Mouse (Mus musculus): ENCODE measurements at regions not wholly inside any gene's neighbourhood (a gene's known extent, or its start where the extent isn't known, plus 50 kb on each side); places are given as distances from the start of the nearest gene placed in this dataset.

- in situ Hi-C loops (cut with MboI; ENCODE audit: low pct_ligation_motif_present, low pct_unique_long_range_greater_than_20kb, low sequenced_read_pairs) = no loop called here
- H3K79me2 ChIP-seq (replicated peaks; ENCODE audit: control insufficient read depth, extremely low read depth, insufficient read depth, poor library complexity, severe bottlenecking) = no peaks in the 10 kb centered on the region
- dilution Hi-C loops (cut with MboI; ENCODE audit: extremely low pct_ligation_motif_present, extremely low pct_unique_long_range_greater_than_20kb, low sequenced_read_pairs) = no loop called here
- H3K4me2 ChIP-seq (ENCODE audit: insufficient read depth, low read depth, poor library complexity, severe bottlenecking) = no peak overlapping the region
- peaks cover 13% of the 10 kb centered on the region for H3K9me3 ChIP-seq (replicated peaks; ENCODE audit: low read length)
- H3K4me3 ChIP-seq (replicated peaks in 1 of 3; ENCODE audit: low read depth in 2 of 3, low read length in 2 of 3, poor library complexity in 1 of 3) = no peak overlapping the region
- DNase-seq (ENCODE audit: extremely low read depth) = no peak
- H3K4me1 ChIP-seq (ENCODE audit: control insufficient read depth in 1 of 2, insufficient read depth in 2 of 2) = peaks cover 0 to 14% of the 10 kb centered on the region in 2 experiments; a peak in 2 of 4 replicates
- TF ChIP-seq IRF4 (IDR thresholded peaks at IDR 0.05; ENCODE audit: low read depth, low read length) (no peak), ZNF384 (IDR thresholded peaks at IDR 0.05; ENCODE audit: low read depth, low read length) (no peak), ZC3H11A (IDR thresholded peaks at IDR 0.05; ENCODE audit: low read depth, low read length) (no peak), MAFK (IDR thresholded peaks at IDR 0.05; ENCODE audit: insufficient replicate concordance, low read length) (no peak), BHLHE40 (IDR thresholded peaks at IDR 0.05; ENCODE audit: low read depth, low read length) (no peak), ETS1 (conservative IDR thresholded peaks at IDR 0.05; ENCODE audit: low read depth, low read length) (no peak), ZMIZ1 (IDR thresholded peaks at IDR 0.05; ENCODE audit: low read depth, low read length) (no peak), ZKSCAN1 (IDR thresholded peaks at IDR 0.05; ENCODE audit: borderline replicate concordance, low read depth, low read length) (no peak), TCF12 (IDR thresholded peaks at IDR 0.05; ENCODE audit: low read depth, low read length) (no peak), MAZ (IDR thresholded peaks at IDR 0.05; ENCODE audit: low read depth, low read length) (no peak)
- no peaks in the 10 kb centered on the region for H3K36me3 ChIP-seq (replicated peaks in 1 of 2; ENCODE audit: control insufficient read depth in 1 of 2, insufficient read depth in 1 of 2, low read length in 1 of 2)
- H3K9ac ChIP-seq (ENCODE audit: insufficient read depth, low read depth) = no peak overlapping the region
- no peak overlapping the region for H3K27ac ChIP-seq (ENCODE audit: insufficient read depth, low read depth)
- H3K27me3 ChIP-seq (replicated peaks) = no peaks in the 10 kb centered on the region
Observed at GRCm38 (mm10) chr14:61735541-61735940, 128.3 kb downstream of the Kcnrg start.

- H3K27ac ChIP-seq (ENCODE audit: insufficient read depth, low read depth) = no peak overlapping the region
- in situ Hi-C loops (cut with MboI; ENCODE audit: low pct_ligation_motif_present, low pct_unique_long_range_greater_than_20kb, low sequenced_read_pairs) (no loop called here), dilution Hi-C loops (cut with MboI; ENCODE audit: extremely low pct_ligation_motif_present, extremely low pct_unique_long_range_greater_than_20kb, low sequenced_read_pairs) (no loop called here)
- TF ChIP-seq MAX (IDR thresholded peaks at IDR 0.05; ENCODE audit: low read length) (no peak), MAZ (IDR thresholded peaks at IDR 0.05; ENCODE audit: low read depth, low read length) (no peak), NELFE (IDR thresholded peaks at IDR 0.05; ENCODE audit: low read depth, low read length) (no peak), ZMIZ1 (IDR thresholded peaks at IDR 0.05; ENCODE audit: low read depth, low read length) (no peak), CHD1 (IDR thresholded peaks at IDR 0.05; ENCODE audit: low read depth, low read length) (no peak), CTCF (conservative IDR thresholded peaks at IDR 0.05 in 1 of 2, IDR thresholded peaks at IDR 0.05 in 1 of 2; ENCODE audit: low read depth in 2 of 2, low read length in 2 of 2) (no peak), RAD21 (IDR thresholded peaks at IDR 0.05; ENCODE audit: low read depth, low read length) (no peak), MXI1 (IDR thresholded peaks at IDR 0.05; ENCODE audit: low read depth, low read length) (no peak), BHLHE40 (IDR thresholded peaks at IDR 0.05; ENCODE audit: low read depth, low read length) (peak; percentile 67), POLR2A (IDR thresholded peaks at IDR 0.05; ENCODE audit: low read depth, low read length) (no peak), EP300 (IDR thresholded peaks at IDR 0.05; ENCODE audit: low read length) (peak; percentile 52; the same call in 1 of the 2 replicates), USF1 (IDR thresholded peaks at IDR 0.05; ENCODE audit: low read depth, low read length) (no peak), ZNF384 (IDR thresholded peaks at IDR 0.05; ENCODE audit: low read depth, low read length) (peak; percentile 25; the same call in 1 of the 2 replicates), ELF1 (IDR thresholded peaks at IDR 0.05; ENCODE audit: low read depth, low read length) (no peak), TCF12 (IDR thresholded peaks at IDR 0.05; ENCODE audit: low read depth, low read length) (no peak), ZC3H11A (IDR thresholded peaks at IDR 0.05; ENCODE audit: low read depth, low read length) (no peak)
- no peaks in the 10 kb centered on the region for H3K27me3 ChIP-seq (replicated peaks)
- peak; percentile 44 for DNase-seq (ENCODE audit: extremely low read depth)
- no peaks in the 10 kb centered on the region for H3K79me2 ChIP-seq (replicated peaks; ENCODE audit: control insufficient read depth, extremely low read depth, insufficient read depth, poor library complexity, severe bottlenecking)
- H3K9ac ChIP-seq (ENCODE audit: insufficient read depth, low read depth) = no peak overlapping the region
- H3K4me1 ChIP-seq (ENCODE audit: control insufficient read depth in 1 of 2, insufficient read depth in 2 of 2) = peaks cover 0 to 19% of the 10 kb centered on the region in 2 experiments; a peak in 2 of 4 replicates
- peak overlapping the region; percentile 29; the same call in 1 of the 2 replicates for H3K4me2 ChIP-seq (ENCODE audit: insufficient read depth, low read depth, poor library complexity, severe bottlenecking)
- peaks cover 13% of the 10 kb centered on the region for H3K9me3 ChIP-seq (replicated peaks; ENCODE audit: low read length)
- H3K4me3 ChIP-seq (replicated peaks in 1 of 3; ENCODE audit: low read depth in 2 of 3, low read length in 2 of 3, poor library complexity in 1 of 3) = no peak overlapping the region
- no peaks in the 10 kb centered on the region for H3K36me3 ChIP-seq (replicated peaks in 1 of 2; ENCODE audit: control insufficient read depth in 1 of 2, insufficient read depth in 1 of 2, low read length in 1 of 2)
Observed at GRCm38 (mm10) chr14:61736384-61737322, 129.4 kb downstream of the Kcnrg start.

Data from CH12.LX (cell line).